Mouse (Mus musculus) gastrocnemius, postnatal 14 days (tissue): Measurements from ENCODE around the gene Bcas1. TPM values are rescaled to one million over a fixed set of nuclear protein-coding genes. Genes with fewer than 3 reads are reported as not detected.
A peak's percentile ranks its signal among the peaks of the same experiment; 100 is the strongest.

Source experiments
- DNase-seq: peaks from one replicate; pipeline ENCODE4 v3.0.0; 2021; ENCODE audit warnings: mixed read lengths
- intact Hi-C: fragments of 180-260 bp; cut with DNase I; formaldehyde crosslinking; loops from one replicate; pipeline ENCODE4 v1.15.1; 2025; ENCODE audit warnings: low total_unique reads
- total RNA-seq, 2 experiments: library from RNA; stranded (reverse); gene quantifications; 2 replicates each; pipeline ENCODE4 v1.2.3; 2021

Bcas1 gene
- total RNA-seq, 2 experiments from 2014 or later = 2.4 to 6.4 TPM

GRCm38 (mm10) chr2:170428966-170429365 lies 1.3 kb upstream of the Bcas1 start:
- DNase-seq = no peak
- intact Hi-C loops = no loop called here

- intact Hi-C loops = no loop called here
- no peak for DNase-seq
Measured at GRCm38 (mm10) chr2:170424131-170424530, 3.5 kb downstream of the Bcas1 start.

GRCm38 (mm10) chr2:170421924-170422323 lies 5.7 kb downstream of the Bcas1 start:
- no peak for DNase-seq
- intact Hi-C loops = no loop called here

- intact Hi-C loops = no loop called here
Measured at GRCm38 (mm10) chr2:170418748-170419147, 8.9 kb downstream of the Bcas1 start.

GRCm38 (mm10) chr2:170411490-170412168 lies 16.0 kb downstream of the Bcas1 start:
- DNase-seq = no peak
- intact Hi-C loops = no loop called here

More at GRCm38 (mm10) chr2:170418748-170419147, 8.9 kb downstream of the Bcas1 start:
- DNase-seq = peak; percentile 28

- intact Hi-C loops = no loop called here
- DNase-seq = no peak
Measured at GRCm38 (mm10) chr2:170410677-170411489, 16.8 kb downstream of the Bcas1 start.

GRCm38 (mm10) chr2:170406438-170406837 lies 21.2 kb downstream of the Bcas1 start:
- intact Hi-C loops = no loop called here

GRCm38 (mm10) chr2:170404781-170405573 lies 22.7 kb downstream of the Bcas1 start:
- intact Hi-C loops = no loop called here
- DNase-seq = no peak

More at GRCm38 (mm10) chr2:170406438-170406837, 21.2 kb downstream of the Bcas1 start:
- no peak for DNase-seq

GRCm38 (mm10) chr2:170403666-170404385 lies 23.8 kb downstream of the Bcas1 start:
- intact Hi-C loops = loop anchor here (2.0 kb wide), 1 partner anchor 49 kb away; no protein-coding TSS in a partner anchor

GRCm38 (mm10) chr2:170401211-170401799 lies 26.3 kb downstream of the Bcas1 start:
- intact Hi-C loops = no loop called here
- DNase-seq = peak; percentile 75

More at GRCm38 (mm10) chr2:170403666-170404385, 23.8 kb downstream of the Bcas1 start:
- DNase-seq = no peak

- intact Hi-C loops = no loop called here
- DNase-seq = no peak
Measured at GRCm38 (mm10) chr2:170400666-170401065, 27.0 kb downstream of the Bcas1 start.

GRCm38 (mm10) chr2:170391994-170392393 lies 35.7 kb downstream of the Bcas1 start:
- no peak for DNase-seq
- intact Hi-C loops = no loop called here

GRCm38 (mm10) chr2:170388320-170388719 lies 39.3 kb downstream of the Bcas1 start:
- intact Hi-C loops = no loop called here
- DNase-seq = no peak

- peak; percentile 54 for DNase-seq
- intact Hi-C loops = no loop called here
Measured at GRCm38 (mm10) chr2:170385556-170385955, 42.1 kb downstream of the Bcas1 start.

- intact Hi-C loops = no loop called here
- no peak for DNase-seq
Measured at GRCm38 (mm10) chr2:170384770-170385169, 42.9 kb downstream of the Bcas1 start.

- intact Hi-C loops = no loop called here
- no peak for DNase-seq
Measured at GRCm38 (mm10) chr2:170373391-170373790, 54.3 kb downstream of the Bcas1 start.

GRCm38 (mm10) chr2:170365676-170366075 lies 62.0 kb downstream of the Bcas1 start:
- no peak for DNase-seq
- intact Hi-C loops = no loop called here

- DNase-seq = no peak
- intact Hi-C loops = no loop called here
Measured at GRCm38 (mm10) chr2:170365271-170365670, 62.4 kb downstream of the Bcas1 start.
